Mouse (Mus musculus) limb, embryonic 11.5 days (tissue): ENCODE measurements at regions not wholly inside any gene's neighbourhood (a gene's known extent, or its start where the extent isn't known, plus 50 kb on each side); places are given as distances from the start of the nearest gene placed in this dataset.

ENCODE experiments used
- ATAC-seq: fragments of 200-750 bp; cut with Nextera tagmentation; 2 replicates; pipeline ENCODE4 v1.8.0; 2017; ENCODE audit warnings: low read depth; ENCODE audit not compliant: insufficient number of reproducible peaks, low FRiP score, low TSS enrichment
- DNase-seq: peaks from one replicate; pipeline ENCODE4 v3.0.0-alpha.2; 2015; ENCODE audit warnings: low spot score
- H3K27ac ChIP-seq: fragments of 300-500 bp; sonication (generic); replicated peaks from 2 replicates; pipeline ENCODE4 v1.5.1; 2014; ENCODE audit warnings: low read depth, mild to moderate bottlenecking, low read length
- H3K27me3 ChIP-seq: fragments of 300-500 bp; sonication (generic); 2 replicates; pipeline ENCODE4 v1.6.1; 2014; ENCODE audit warnings: mild to moderate bottlenecking, low read length, mixed read lengths; ENCODE audit not compliant: control insufficient read depth, insufficient read depth
- H3K36me3 ChIP-seq: fragments of 300-500 bp; sonication (generic); 2 replicates; pipeline ENCODE4 v1.6.1; 2014; ENCODE audit warnings: mild to moderate bottlenecking, low read length, moderate library complexity, mixed read lengths; ENCODE audit not compliant: control insufficient read depth, insufficient read depth
- H3K4me1 ChIP-seq: fragments of 300-500 bp; sonication (generic); 2 replicates; pipeline ENCODE4 v1.6.1; 2014; ENCODE audit warnings: low read length, mixed read lengths; ENCODE audit not compliant: control insufficient read depth, insufficient read depth
- H3K4me2 ChIP-seq: fragments of 300-500 bp; sonication (generic); 2 replicates; pipeline ENCODE4 v1.6.1; 2014; ENCODE audit warnings: low read depth, mild to moderate bottlenecking, moderate library complexity; ENCODE audit not compliant: severe bottlenecking
- H3K4me3 ChIP-seq: fragments of 300-500 bp; sonication (generic); 2 replicates; pipeline ENCODE4 v1.5.1; 2014; ENCODE audit warnings: low read depth, low read length
- H3K9ac ChIP-seq: fragments of 300-500 bp; sonication (generic); 2 replicates; pipeline ENCODE4 v1.6.1; 2014; ENCODE audit warnings: mild to moderate bottlenecking, low read length
- H3K9me3 ChIP-seq: fragments of 300-500 bp; sonication (generic); 2 replicates; pipeline ENCODE4 v1.6.1; 2016; ENCODE audit warnings: low read length; ENCODE audit not compliant: control insufficient read depth
- WGBS: fragments of 180-500 bp; shearing (Covaris S2); extraction: QIAGEN DNeasy Blood & Tissue Kit; methylation state at CpG from one replicate; pipeline ENCODE4 v1.1.7; 2014; 5-methylcytosine and 5-hydroxymethylcytosine counted together

DNA sequence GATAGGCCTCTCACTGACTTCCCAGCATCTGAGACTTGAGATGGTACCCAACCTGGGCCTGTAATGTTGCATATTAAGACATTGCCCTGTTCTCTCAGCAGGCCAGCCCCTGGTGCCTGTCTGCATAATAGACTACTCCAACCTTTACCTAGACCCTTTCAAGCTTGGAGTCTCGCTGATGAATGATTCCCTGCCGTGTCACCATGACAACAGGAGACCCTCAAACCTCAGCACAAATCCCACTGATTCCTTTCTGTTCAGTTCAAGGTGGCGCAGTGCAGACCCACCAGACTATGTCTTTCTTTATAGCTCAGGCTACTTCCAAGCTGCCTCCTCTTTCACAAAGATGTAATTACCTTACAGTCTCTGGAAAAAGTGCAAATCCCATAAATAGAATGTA lies 172.0 kb downstream of the Dcdc2c start:
- H3K27me3 ChIP-seq, result no peaks in the 10 kb centered on the region
- H3K27ac ChIP-seq, result no peak overlapping the region
- H3K4me1 ChIP-seq, result no peaks in the 10 kb centered on the region
- no peaks in the 10 kb centered on the region for H3K9me3 ChIP-seq
- H3K4me2 ChIP-seq, result no peak overlapping the region
- H3K4me3 ChIP-seq, result no peak overlapping the region
- no peak for DNase-seq
- 77% methylated on average over 3 of the region's 3 CpGs for WGBS
- no peak for ATAC-seq
- no peak overlapping the region for H3K9ac ChIP-seq
- no peaks in the 10 kb centered on the region for H3K36me3 ChIP-seq

DNA sequence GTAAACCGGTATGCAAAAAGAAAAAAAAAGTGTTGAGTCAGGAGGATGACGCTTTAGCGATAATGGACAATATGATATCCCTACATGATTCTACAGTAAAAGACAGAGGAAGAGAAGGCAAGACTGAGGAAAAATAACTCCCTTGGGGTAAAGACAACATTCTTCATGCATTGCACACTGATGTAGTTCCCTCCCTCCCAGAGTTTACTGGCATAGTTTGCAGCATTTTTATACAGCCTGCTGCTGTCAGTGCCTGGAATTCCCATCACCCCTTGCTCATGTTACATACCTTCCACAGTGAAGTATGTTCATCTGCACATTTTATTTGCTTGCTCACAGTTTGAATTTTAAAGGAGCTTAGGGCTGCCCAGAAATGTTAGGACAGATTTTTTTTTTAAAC lies 174.2 kb downstream of the Dcdc2c start:
- ATAC-seq (no peak), DNase-seq (no peak)
- Histone ChIP-seq H3K4me3 (no peak overlapping the region), H3K27me3 (no peaks in the 10 kb centered on the region), H3K9ac (no peak overlapping the region), H3K36me3 (no peaks in the 10 kb centered on the region), H3K27ac (no peak overlapping the region), H3K4me2 (no peak overlapping the region), H3K4me1 (no peaks in the 10 kb centered on the region), H3K9me3 (no peaks in the 10 kb centered on the region)
- 93% methylated on average over 3 of the region's 3 CpGs for WGBS

- WGBS, result 88% methylated on average over 4 of the region's 4 CpGs
- DNase-seq (no peak), ATAC-seq (no peak)
- no peak overlapping the region for H3K9ac ChIP-seq
- H3K4me3 ChIP-seq, result no peak overlapping the region
- no peaks in the 10 kb centered on the region for H3K36me3 ChIP-seq
- no peaks in the 10 kb centered on the region for H3K9me3 ChIP-seq
- H3K27me3 ChIP-seq, result no peaks in the 10 kb centered on the region
- H3K4me2 ChIP-seq, result no peak overlapping the region
- no peaks in the 10 kb centered on the region for H3K4me1 ChIP-seq
- H3K27ac ChIP-seq, result no peak overlapping the region
These were observed 174.8 kb downstream of the Dcdc2c start for GRCm38 (mm10) chr12:28377373-28377772.

GRCm38 (mm10) chr12:28376770-28377169 lies 175.4 kb downstream of the Dcdc2c start:
- no peak for ATAC-seq

GRCm38 (mm10) chr12:28365304-28365703 lies 186.9 kb downstream of the Dcdc2c start:
- DNase-seq (no peak), ATAC-seq (no peak)
- Histone ChIP-seq H3K9ac (no peak overlapping the region), H3K27me3 (no peaks in the 10 kb centered on the region), H3K4me3 (no peak overlapping the region), H3K4me1 (no peaks in the 10 kb centered on the region), H3K9me3 (no peaks in the 10 kb centered on the region), H3K27ac (no peak overlapping the region), H3K36me3 (no peaks in the 10 kb centered on the region), H3K4me2 (no peak overlapping the region)
- 59% methylated on average over 2 of the region's 2 CpGs for WGBS

More at GRCm38 (mm10) chr12:28376770-28377169, 175.4 kb downstream of the Dcdc2c start:
- Histone ChIP-seq H3K4me1 (no peaks in the 10 kb centered on the region), H3K4me2 (no peak overlapping the region), H3K27me3 (no peaks in the 10 kb centered on the region), H3K4me3 (no peak overlapping the region), H3K9me3 (no peaks in the 10 kb centered on the region), H3K9ac (no peak overlapping the region), H3K27ac (no peak overlapping the region), H3K36me3 (no peaks in the 10 kb centered on the region)
- WGBS, result 69% methylated on average over 4 of the region's 4 CpGs
- DNase-seq, result no peak

- Histone ChIP-seq H3K36me3 (no peaks in the 10 kb centered on the region), H3K27ac (no peak overlapping the region), H3K9me3 (no peaks in the 10 kb centered on the region), H3K4me2 (no peak overlapping the region), H3K4me1 (no peaks in the 10 kb centered on the region), H3K4me3 (no peak overlapping the region), H3K9ac (no peak overlapping the region), H3K27me3 (no peaks in the 10 kb centered on the region)
- 72% methylated on average over 7 of the region's 7 CpGs for WGBS
- no peak for DNase-seq
- no peak for ATAC-seq
These were observed 193.4 kb downstream of the Dcdc2c start for GRCm38 (mm10) chr12:28358737-28359333.

- no peak for ATAC-seq
- H3K36me3 ChIP-seq, result no peaks in the 10 kb centered on the region
- no peaks in the 10 kb centered on the region for H3K4me1 ChIP-seq
- H3K4me3 ChIP-seq, result no peak overlapping the region
- no peak overlapping the region for H3K9ac ChIP-seq
- no peak overlapping the region for H3K27ac ChIP-seq
- H3K9me3 ChIP-seq, result no peaks in the 10 kb centered on the region
- WGBS, result 89% methylated on average over 10 of the region's 10 CpGs
- no peak overlapping the region for H3K4me2 ChIP-seq
- no peaks in the 10 kb centered on the region for H3K27me3 ChIP-seq
- no peak for DNase-seq
These were observed 194.4 kb downstream of the Dcdc2c start for GRCm38 (mm10) chr12:28357764-28358163.

DNA sequence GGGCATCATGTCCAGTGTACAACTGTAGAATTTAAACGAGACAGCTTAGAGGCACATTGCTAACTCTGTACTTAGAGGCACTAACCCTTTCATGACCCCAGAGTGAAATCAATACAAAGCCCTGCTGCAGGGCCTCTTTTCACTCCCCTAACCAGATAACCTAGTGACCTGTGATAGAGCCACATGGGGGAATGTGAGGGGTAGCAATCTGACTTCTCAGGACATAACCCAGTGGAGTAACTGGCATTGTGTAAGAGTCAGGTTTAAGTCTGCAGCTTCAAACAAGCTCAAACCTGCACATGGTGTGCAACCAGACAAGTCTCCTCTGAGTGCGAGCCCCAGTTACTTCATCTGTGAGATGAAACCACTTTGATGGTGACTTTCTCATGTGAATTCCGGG lies 199.1 kb downstream of the Dcdc2c start:
- WGBS, result 43% methylated on average over 3 of the region's 3 CpGs
- ATAC-seq, result no peak
- Histone ChIP-seq H3K27ac (no peak overlapping the region), H3K9ac (no peak overlapping the region), H3K4me3 (no peak overlapping the region), H3K4me2 (no peak overlapping the region), H3K27me3 (no peaks in the 10 kb centered on the region), H3K36me3 (no peaks in the 10 kb centered on the region), H3K9me3 (no peaks in the 10 kb centered on the region), H3K4me1 (no peaks in the 10 kb centered on the region)
- DNase-seq, result no peak

GRCm38 (mm10) chr12:28352571-28352970 lies 199.6 kb downstream of the Dcdc2c start:
- no peaks in the 10 kb centered on the region for H3K4me1 ChIP-seq
- H3K9ac ChIP-seq, result no peak overlapping the region
- no peak overlapping the region for H3K4me2 ChIP-seq
- ATAC-seq (no peak), DNase-seq (no peak)
- no peaks in the 10 kb centered on the region for H3K27me3 ChIP-seq
- H3K9me3 ChIP-seq, result no peaks in the 10 kb centered on the region
- no peak overlapping the region for H3K4me3 ChIP-seq
- no peak overlapping the region for H3K27ac ChIP-seq
- no peaks in the 10 kb centered on the region for H3K36me3 ChIP-seq
- 80% methylated on average over 3 of the region's 3 CpGs for WGBS
